ENCODE assay signal across 17 mouse cellular contexts in the genomic region with DNA sequence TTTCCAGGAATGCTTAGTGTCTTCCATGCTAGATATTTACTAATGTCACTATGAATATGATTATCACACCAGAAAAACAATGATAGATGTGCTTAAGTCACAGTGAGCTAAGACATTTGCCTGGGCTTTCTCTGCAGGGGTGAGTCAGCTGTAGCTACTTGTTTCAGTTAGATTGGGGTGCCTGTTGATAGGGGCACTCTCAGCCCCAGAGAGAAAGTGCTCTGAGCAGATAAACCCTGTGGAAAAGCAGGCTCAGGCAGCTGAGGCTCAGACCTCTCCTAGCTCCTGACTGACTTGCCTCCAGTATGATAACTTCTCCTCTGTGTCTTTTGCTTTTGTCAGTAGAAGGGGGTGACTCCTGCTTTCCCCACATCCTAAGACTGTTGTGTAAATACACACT. TPM values are rescaled to one million over a fixed set of nuclear protein-coding genes. Genes with fewer than 3 reads are reported as not detected.
A peak's percentile ranks its signal among the peaks of the same experiment; 100 is the strongest.
DNase-seq lines count a peak whose midpoint lies in the region; ATAC-seq and TF ChIP-seq lines count a peak whose summit lies in the region.
"Had no signal": no experiment of that assay in that cellular context is flagged by ENCODE, and none has a peak within 500 bp of the region (broad histone marks: within the 10 kb centered on the region; RNA-seq: fewer than 3 reads in every experiment).

No protein-coding gene starts in this region.

- ATAC-seq in heart, embryonic 12.5 days (ENCODE audit: insufficient number of reproducible peaks, low FRiP score), result peak; percentile 92
- ATAC-seq in intestine, embryonic 15.5 days, result peak; percentile 69; the same call in 1 of the 2 replicates
- peak; percentile 94 for ATAC-seq in liver, postnatal 0 days
- ATAC-seq in monocyte, adult 5-6 weeks (replicated peaks; ENCODE audit: insufficient number of reproducible peaks, low FRiP score, low TSS enrichment, poor library complexity, severe bottlenecking), result no peak
- ATAC-seq in kidney, embryonic 16.5 days (ENCODE audit: low FRiP score, low TSS enrichment), result no peak
- ATAC-seq: inflammation-experienced regulatory T-cells, adult 6 months; midbrain, embryonic 15.5 days had no signal

- DNase-seq in heart, adult 9 months (ENCODE audit: low spot score in 2 of 2), result no peak
- peak; percentile 53 for DNase-seq in MEL-GATA-1-ER (ENCODE audit: extremely low read depth, low read depth)
- DNase-seq in liver, postnatal 0 days, result peak; percentile 22
- no peak for DNase-seq in kidney, postnatal 4 days
- DNase-seq: cerebellum, adult 9-11 months; gastrocnemius, postnatal 14 days; kidney, postnatal 25 days; lung, postnatal 36 days; right cerebral cortex, postnatal 14 days; thymus, adult 2 months had no signal

- H3K4me3 ChIP-seq in heart, embryonic 12.5 days, result no peak overlapping the region
- H3K4me3 ChIP-seq in intestine, embryonic 15.5 days (replicated peaks), result no peak overlapping the region
- no peak overlapping the region for H3K4me3 ChIP-seq in liver, postnatal 0 days (ENCODE audit: low read depth, low read length)
- H3K4me3 ChIP-seq in kidney, embryonic 16.5 days (ENCODE audit: low read length), result no peak overlapping the region
- H3K4me3 ChIP-seq: limb, embryonic 13.5 days; midbrain, embryonic 15.5 days had no signal

- no peak overlapping the region for H3K27ac ChIP-seq in heart, embryonic 12.5 days (ENCODE audit: poor library complexity, severe bottlenecking)
- H3K27ac ChIP-seq in intestine, embryonic 15.5 days, result no peak overlapping the region
- peak overlapping the region; percentile 49 for H3K27ac ChIP-seq in liver, postnatal 0 days (ENCODE audit: low read depth)
- H3K27ac ChIP-seq in kidney, embryonic 16.5 days (ENCODE audit: low read length), result no peak overlapping the region
- H3K27ac ChIP-seq: limb, embryonic 13.5 days; midbrain, embryonic 15.5 days had no signal

- H3K27me3 ChIP-seq in heart, embryonic 12.5 days (replicated peaks), result no peaks in the 10 kb centered on the region
- no peaks in the 10 kb centered on the region for H3K27me3 ChIP-seq in intestine, embryonic 15.5 days (replicated peaks)
- H3K27me3 ChIP-seq in liver, postnatal 0 days (ENCODE audit: insufficient read depth, low read length), result no peaks in the 10 kb centered on the region
- no peaks in the 10 kb centered on the region for H3K27me3 ChIP-seq in kidney, embryonic 16.5 days (ENCODE audit: insufficient read depth, low read length)
- H3K27me3 ChIP-seq: limb, embryonic 13.5 days; midbrain, embryonic 15.5 days had no signal

- TF ChIP-seq CTCF in liver, postnatal 0 days (IDR thresholded peaks at IDR 0.05; ENCODE audit: low read depth), result no peak

- H3K9ac ChIP-seq in heart, embryonic 12.5 days, result no peak overlapping the region
- no peak overlapping the region for H3K9ac ChIP-seq in intestine, embryonic 15.5 days
- H3K9ac ChIP-seq in liver, postnatal 0 days (replicated peaks), result no peak overlapping the region
- no peak overlapping the region for H3K9ac ChIP-seq in kidney, embryonic 16.5 days (replicated peaks; ENCODE audit: low read length)
- H3K9ac ChIP-seq: limb, embryonic 13.5 days; midbrain, embryonic 15.5 days had no signal

- peak; percentile 95 for TF ChIP-seq EP300 in liver, postnatal 0 days (IDR thresholded peaks at IDR 0.05; ENCODE audit: low read depth)

- no peak overlapping the region for H3K4me2 ChIP-seq in heart, embryonic 12.5 days
- H3K4me2 ChIP-seq in intestine, embryonic 15.5 days (replicated peaks), result no peak overlapping the region
- H3K4me2 ChIP-seq in liver, postnatal 0 days (ENCODE audit: low read depth, low read length), result no peak overlapping the region
- H3K4me2 ChIP-seq in kidney, embryonic 16.5 days (replicated peaks; ENCODE audit: low read depth, low read length), result no peak overlapping the region
- H3K4me2 ChIP-seq: limb, embryonic 13.5 days; midbrain, embryonic 15.5 days had no signal

- peaks cover 14% of the 10 kb centered on the region for H3K4me1 ChIP-seq in heart, embryonic 12.5 days (replicated peaks)
- no peaks in the 10 kb centered on the region for H3K4me1 ChIP-seq in intestine, embryonic 15.5 days (replicated peaks)
- H3K4me1 ChIP-seq in liver, postnatal 0 days (ENCODE audit: insufficient read depth), result peaks cover 19% of the 10 kb centered on the region
- peaks cover 5% of the 10 kb centered on the region; the same call in 1 of the 2 replicates for H3K4me1 ChIP-seq in kidney, embryonic 16.5 days (ENCODE audit: insufficient read depth, low read length)
- H3K4me1 ChIP-seq: midbrain, embryonic 15.5 days had no signal

- H3K36me3 ChIP-seq in heart, embryonic 12.5 days, result no peaks in the 10 kb centered on the region
- H3K36me3 ChIP-seq in intestine, embryonic 15.5 days, result no peaks in the 10 kb centered on the region
- no peaks in the 10 kb centered on the region for H3K36me3 ChIP-seq in liver, postnatal 0 days (replicated peaks; ENCODE audit: insufficient read depth, low read length)
- no peaks in the 10 kb centered on the region for H3K36me3 ChIP-seq in kidney, embryonic 16.5 days (ENCODE audit: insufficient read depth, low read length)
- H3K36me3 ChIP-seq: limb, embryonic 13.5 days; midbrain, embryonic 15.5 days had no signal

- no peaks in the 10 kb centered on the region for H3K9me3 ChIP-seq in heart, embryonic 12.5 days (replicated peaks)
- no peaks in the 10 kb centered on the region for H3K9me3 ChIP-seq in intestine, embryonic 15.5 days
- no peaks in the 10 kb centered on the region for H3K9me3 ChIP-seq in liver, postnatal 0 days (ENCODE audit: low read length)
- H3K9me3 ChIP-seq in kidney, embryonic 16.5 days (ENCODE audit: low read length), result no peaks in the 10 kb centered on the region
- H3K9me3 ChIP-seq: limb, embryonic 13.5 days; midbrain, embryonic 15.5 days had no signal

RNA-seq across cellular contexts. Expression of gene Nck2, which starts 30.2 kb away (rescaled TPM):
- polyA plus RNA-seq in heart, embryonic 12.5 days (2016; fragmentation: Nextera tagmentation; extraction: Ambion mirVana), result 35.6 and 36.4 TPM in 2 replicates
- 29.7 and 31.6 TPM in 2 replicates for polyA plus RNA-seq in intestine, embryonic 15.5 days (2015; fragmentation: Nextera tagmentation; extraction: Ambion mirVana)
- polyA plus RNA-seq in liver, postnatal 0 days (2015; fragmentation: Nextera tagmentation; extraction: Ambion mirVana), result 5.4 and 6.0 TPM in 2 replicates
- total RNA-seq in monocyte, adult 5-6 weeks (2017), result 19.9 to 46.8 TPM (median 23.3 TPM) in 3 replicates
- 44.5 and 46.5 TPM in 2 replicates for polyA plus RNA-seq in kidney, embryonic 16.5 days (2015; fragmentation: Nextera tagmentation; extraction: Ambion mirVana)

Comparison
In these comparisons a context has a peak if more than half of its experiments do, and no peak if none do; other contexts are left out.
1. ATAC-seq: peak in heart, embryonic 12.5 days (single experiment), intestine, embryonic 15.5 days (single experiment) and liver, postnatal 0 days (single experiment); none in monocyte, adult 5-6 weeks (single experiment) and kidney, embryonic 16.5 days (single experiment).
2. DNase-seq: peak in MEL-GATA-1-ER (single experiment) and liver, postnatal 0 days (single experiment); none in heart, adult 9 months (0 of 2) and kidney, postnatal 4 days (0 of 2).